Mouse (Mus musculus) 3T3-L1 (cell line): ENCODE results near the gene Bcas3.
"Not testable (repeated sequence)": the region's sequence is repeated elsewhere in the genome, so short reads cannot be mapped to it uniquely, and the experiment has no call there.

Experiments used
- DNase-seq: peaks from one replicate; pipeline ENCODE4 v3.0.0-alpha.2; 2015; ENCODE audit warnings: low read depth, low spot score

Gene Bcas3

GRCm38 (mm10) chr11:85482737-85483467 is 129.9 kb downstream of the Bcas3 start:
- peak; percentile 42 for DNase-seq

- DNase-seq, result no peak
These were observed 132.4 kb downstream of the Bcas3 start for GRCm38 (mm10) chr11:85485197-85485940.

GRCm38 (mm10) chr11:85487501-85487900 is 134.5 kb downstream of the Bcas3 start:
- DNase-seq, result no peak

GRCm38 (mm10) chr11:85492231-85492630 is 139.3 kb downstream of the Bcas3 start:
- no peak for DNase-seq

GRCm38 (mm10) chr11:85492666-85493065 is 139.7 kb downstream of the Bcas3 start:
- DNase-seq, result no peak

GRCm38 (mm10) chr11:85499561-85499960 is 146.6 kb downstream of the Bcas3 start:
- no peak for DNase-seq

- DNase-seq, result no peak
These were observed 149.1 kb downstream of the Bcas3 start for GRCm38 (mm10) chr11:85502031-85502430.

GRCm38 (mm10) chr11:85504812-85505211 is 151.8 kb downstream of the Bcas3 start:
- DNase-seq, result not testable (repeated sequence)

- DNase-seq, result no peak
These were observed 152.8 kb downstream of the Bcas3 start for GRCm38 (mm10) chr11:85505811-85506210.

- DNase-seq, result no peak
These were observed 156.4 kb downstream of the Bcas3 start for GRCm38 (mm10) chr11:85509334-85509733.

GRCm38 (mm10) chr11:85511270-85511904 is 158.4 kb downstream of the Bcas3 start:
- no peak for DNase-seq

GRCm38 (mm10) chr11:85516724-85517123 is 163.8 kb downstream of the Bcas3 start:
- no peak for DNase-seq

- peak; percentile 72 for DNase-seq
These were observed 165.2 kb downstream of the Bcas3 start for GRCm38 (mm10) chr11:85518025-85518756.

GRCm38 (mm10) chr11:85520236-85520635 is 167.3 kb downstream of the Bcas3 start:
- no peak for DNase-seq

GRCm38 (mm10) chr11:85520996-85521395 is 168.0 kb downstream of the Bcas3 start:
- no peak for DNase-seq

- no peak for DNase-seq
These were observed 170.7 kb downstream of the Bcas3 start for GRCm38 (mm10) chr11:85523646-85524045.

GRCm38 (mm10) chr11:85524186-85524585 is 171.2 kb downstream of the Bcas3 start:
- no peak for DNase-seq

GRCm38 (mm10) chr11:85524841-85525500 is 172.0 kb downstream of the Bcas3 start:
- no peak for DNase-seq

- DNase-seq, result no peak
These were observed 172.5 kb downstream of the Bcas3 start for GRCm38 (mm10) chr11:85525501-85525885.

GRCm38 (mm10) chr11:85525979-85526775 is 173.2 kb downstream of the Bcas3 start:
- DNase-seq, result no peak
